Mouse (Mus musculus) forebrain, embryonic 11.5 days (tissue): Measurements from ENCODE around the gene Sike1. TPM values are rescaled to one million over a fixed set of nuclear protein-coding genes. Genes with fewer than 3 reads are reported as not detected.
A peak's percentile ranks its signal among the peaks of the same experiment; 100 is the strongest.

Experiments
- ATAC-seq: fragments of 200-750 bp; cut with Nextera tagmentation; replicated peaks from 2 replicates; pipeline ENCODE4 v1.8.0; 2017; ENCODE audit warnings: moderate TSS enrichment; ENCODE audit not compliant: low FRiP score
- DNase-seq: peaks from one replicate; pipeline ENCODE4 v3.0.0-alpha.2; 2017; ENCODE audit warnings: low spot score
- H3K27ac ChIP-seq: fragments of 300-500 bp; sonication (generic); 2 replicates; pipeline ENCODE4 v1.5.1; 2014; ENCODE audit warnings: low read depth, low read length
- H3K27me3 ChIP-seq: fragments of 300-500 bp; sonication (generic); 2 replicates; pipeline ENCODE4 v1.6.1; 2014; ENCODE audit warnings: mild to moderate bottlenecking, low read length, mixed read lengths; ENCODE audit not compliant: control insufficient read depth, insufficient read depth
- H3K36me3 ChIP-seq: fragments of 300-500 bp; sonication (generic); 2 replicates; pipeline ENCODE4 v1.6.1; 2014; ENCODE audit warnings: mild to moderate bottlenecking, low read length, moderate library complexity, mixed read lengths; ENCODE audit not compliant: control insufficient read depth, insufficient read depth
- H3K4me1 ChIP-seq: fragments of 300-500 bp; sonication (generic); replicated peaks from 2 replicates; pipeline ENCODE4 v1.6.1; 2014; ENCODE audit warnings: low read length, mixed read lengths; ENCODE audit not compliant: control insufficient read depth, insufficient read depth
- H3K4me2 ChIP-seq: fragments of 300-500 bp; sonication (generic); 2 replicates; pipeline ENCODE4 v1.6.1; 2014; ENCODE audit warnings: low read depth, mild to moderate bottlenecking, low read length, moderate library complexity, mixed read lengths; ENCODE audit not compliant: severe bottlenecking
- H3K4me3 ChIP-seq: fragments of 300-500 bp; sonication (generic); 2 replicates; pipeline ENCODE4 v1.5.1; 2014; ENCODE audit warnings: low read depth, low read length
- H3K9ac ChIP-seq: fragments of 300-500 bp; sonication (generic); 2 replicates; pipeline ENCODE4 v1.6.1; 2014; ENCODE audit warnings: low read length
- H3K9me3 ChIP-seq: fragments of 300-500 bp; sonication (generic); 2 replicates; pipeline ENCODE4 v1.6.1; 2016; ENCODE audit warnings: low read length, mixed read lengths; ENCODE audit not compliant: control insufficient read depth
- WGBS: fragments of 180-500 bp; shearing (Covaris S2); extraction: QIAGEN DNeasy Blood & Tissue Kit; methylation state at CpG from one replicate; pipeline ENCODE4 v1.1.7; 2014; 5-methylcytosine and 5-hydroxymethylcytosine counted together
- polyA plus RNA-seq: library from polyadenylated mRNA; unstranded; fragments of >200 nt; fragmentation: Nextera tagmentation; extraction: Ambion mirVana; gene quantifications from 2 replicates; pipeline ENCODE4 v1.2.1, GENCODE M21; 2014

Gene Sike1
- polyA plus RNA-seq, 1 experiment from 2014 or later = 102 TPM

DNA sequence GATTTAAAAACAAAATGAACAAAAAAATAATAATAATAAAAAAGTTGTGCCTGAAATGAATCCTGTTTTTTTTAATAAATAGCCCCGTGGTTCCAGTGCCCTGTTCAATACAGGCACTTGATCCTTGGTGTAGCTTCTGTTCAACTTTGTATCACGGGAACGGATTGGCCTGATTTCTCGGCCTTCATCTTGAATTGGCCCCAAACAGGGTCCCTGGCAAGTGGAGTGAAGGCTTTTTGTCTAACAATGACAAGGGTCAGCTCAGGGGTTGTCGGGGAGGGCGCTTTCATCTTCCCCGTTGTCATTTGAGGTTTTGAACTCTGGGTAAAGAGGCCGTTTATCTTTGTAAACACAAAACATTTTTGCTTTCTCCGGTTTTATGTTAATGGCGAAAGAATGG, 62.2 kb downstream of the Sike1 start:
- Histone ChIP-seq H3K4me2 (peak overlapping the region; percentile 77), H3K4me1 (no peaks in the 10 kb centered on the region; the same call in 1 of the 2 replicates), H3K9ac (no peak overlapping the region), H3K27me3 (no peaks in the 10 kb centered on the region), H3K27ac (peak overlapping the region; percentile 37; the same call in 1 of the 2 replicates), H3K4me3 (peak overlapping the region; percentile 74), H3K36me3 (peaks cover 14% of the 10 kb centered on the region), H3K9me3 (no peaks in the 10 kb centered on the region)
- 3% methylated on average over 10 of the region's 10 CpGs for whole genome bisulfite sequencing
- peak; percentile 69 for ATAC-seq
- DNase-seq = no peak

Other genes with a start within 250 kb of the Sike1 start
- gene Tshb, start 213.0 kb upstream of the Sike1 start, polyA plus RNA-seq = 0.15 TPM in 1 of 2 replicates, not detected in the other
- gene Sycp1, start 59.6 kb upstream of the Sike1 start, polyA plus RNA-seq = not detected in 2 replicates
- gene Nr1h5, start 31.6 kb upstream of the Sike1 start, polyA plus RNA-seq = 0.09 and 0.12 TPM in 2 replicates
- gene Csde1, start 24.7 kb downstream of the Sike1 start, polyA plus RNA-seq = 452 and 505 TPM in 2 replicates
- 167 and 169 TPM in 2 replicates for gene Nras, start 62.6 kb downstream of the Sike1 start, polyA plus RNA-seq
- 0.12 TPM in 1 of 2 replicates, not detected in the other for gene Ampd1, start 78.3 kb downstream of the Sike1 start, polyA plus RNA-seq
- gene Dennd2c, start 106.9 kb downstream of the Sike1 start, polyA plus RNA-seq = 2.4 and 2.7 TPM in 2 replicates
- gene Bcas2, start 175.9 kb downstream of the Sike1 start, polyA plus RNA-seq = 238 and 272 TPM in 2 replicates